Mouse (Mus musculus): ENCODE results near the gene Gipr.

Gipr gene

GRCm38 (mm10) chr7:19165656-19166423 lies at the start of gene Gipr:
Gene Gipr (minus strand): TSS chr7:19166127.
- DNase-seq (ENCODE audit: low spot score), result no peak

- DNase-seq (ENCODE audit: low spot score), result no peak
Observed at GRCm38 (mm10) chr7:19214940-19215339, 49.0 kb upstream of the Gipr start.

- DNase-seq (ENCODE audit: low spot score), result no peak
Observed at GRCm38 (mm10) chr7:19214369-19214768, 48.4 kb upstream of the Gipr start.

GRCm38 (mm10) chr7:19213385-19213784 lies 47.5 kb upstream of the Gipr start:
- no peak for DNase-seq (ENCODE audit: low spot score)

GRCm38 (mm10) chr7:19211996-19212755 lies 46.2 kb upstream of the Gipr start, which contains the start of gene Gpr4:
Gene Gpr4 (plus strand): TSS chr7:19212538.
- DNase-seq (ENCODE audit: low spot score), result no peak

- no peak for DNase-seq (ENCODE audit: low spot score)
Observed at GRCm38 (mm10) chr7:19211041-19211675, 45.2 kb upstream of the Gipr start.

DNA sequence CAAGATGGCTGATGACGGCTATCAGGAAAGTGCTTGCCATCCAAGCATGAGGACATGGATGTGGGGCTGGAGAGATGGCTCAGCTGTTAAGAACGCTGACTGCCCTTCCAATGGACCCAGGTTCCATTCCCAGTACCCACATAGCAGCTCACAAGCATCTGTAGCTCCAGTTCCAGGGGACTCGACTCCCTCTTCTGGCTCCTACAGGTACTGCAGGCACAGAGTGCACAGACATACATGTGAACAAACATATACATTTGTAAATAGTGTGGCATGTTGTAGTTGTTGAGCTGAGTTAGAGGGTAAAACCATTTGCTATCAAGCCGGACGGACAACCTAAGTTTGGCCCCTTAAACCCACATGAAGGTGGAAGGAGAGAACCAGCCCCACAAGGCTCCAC lies 44.1 kb upstream of the Gipr start:
- no peak for DNase-seq (ENCODE audit: low spot score)

DNA sequence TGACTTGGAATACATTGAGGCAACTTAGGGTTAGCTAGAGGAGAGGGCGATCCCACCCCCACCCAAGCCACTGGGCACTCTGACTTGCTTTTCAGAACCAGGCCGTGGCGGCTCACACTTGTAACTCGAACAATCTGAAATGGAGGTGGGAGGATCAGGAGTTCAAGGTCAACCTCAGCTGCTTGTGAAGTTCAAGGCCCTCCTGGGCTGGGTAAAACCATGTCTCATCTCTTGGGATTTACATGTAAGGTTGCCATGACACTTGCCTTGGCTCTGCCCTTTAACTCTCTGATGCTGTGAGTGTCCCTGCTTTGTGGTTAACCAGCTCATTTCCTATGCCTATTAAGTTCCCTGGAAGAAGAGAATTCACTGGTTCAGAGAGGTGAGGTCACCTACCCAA lies 43.6 kb upstream of the Gipr start:
- no peak for DNase-seq (ENCODE audit: low spot score)

DNA sequence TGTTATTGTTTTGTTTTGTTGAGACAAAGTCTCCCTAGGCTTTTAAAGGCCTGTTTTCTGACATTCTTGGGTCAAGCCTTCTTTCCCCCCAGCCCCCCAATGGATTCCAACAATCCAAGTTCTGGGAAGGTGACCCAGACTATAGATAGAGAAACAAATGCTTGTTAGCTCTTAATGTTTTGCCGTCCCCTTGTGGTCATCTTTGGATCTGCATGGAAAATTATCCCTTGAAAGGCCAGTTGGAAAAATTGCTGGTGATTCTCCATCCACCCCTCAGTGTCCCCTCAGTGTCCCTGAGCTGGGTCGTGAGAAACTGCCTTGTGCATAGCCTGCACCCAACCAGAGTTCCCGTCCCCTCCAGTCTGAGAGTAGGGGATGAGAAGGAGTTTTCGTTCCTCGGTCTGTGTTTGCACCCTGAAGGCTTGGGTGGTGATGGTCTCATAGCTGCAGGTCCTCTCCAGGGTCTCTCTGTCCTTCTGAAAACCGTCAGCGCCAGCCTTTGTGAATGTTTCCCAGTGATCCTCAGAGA lies 43.1 kb upstream of the Gipr start:
- peak; percentile 51 for DNase-seq (ENCODE audit: low spot score)

DNA sequence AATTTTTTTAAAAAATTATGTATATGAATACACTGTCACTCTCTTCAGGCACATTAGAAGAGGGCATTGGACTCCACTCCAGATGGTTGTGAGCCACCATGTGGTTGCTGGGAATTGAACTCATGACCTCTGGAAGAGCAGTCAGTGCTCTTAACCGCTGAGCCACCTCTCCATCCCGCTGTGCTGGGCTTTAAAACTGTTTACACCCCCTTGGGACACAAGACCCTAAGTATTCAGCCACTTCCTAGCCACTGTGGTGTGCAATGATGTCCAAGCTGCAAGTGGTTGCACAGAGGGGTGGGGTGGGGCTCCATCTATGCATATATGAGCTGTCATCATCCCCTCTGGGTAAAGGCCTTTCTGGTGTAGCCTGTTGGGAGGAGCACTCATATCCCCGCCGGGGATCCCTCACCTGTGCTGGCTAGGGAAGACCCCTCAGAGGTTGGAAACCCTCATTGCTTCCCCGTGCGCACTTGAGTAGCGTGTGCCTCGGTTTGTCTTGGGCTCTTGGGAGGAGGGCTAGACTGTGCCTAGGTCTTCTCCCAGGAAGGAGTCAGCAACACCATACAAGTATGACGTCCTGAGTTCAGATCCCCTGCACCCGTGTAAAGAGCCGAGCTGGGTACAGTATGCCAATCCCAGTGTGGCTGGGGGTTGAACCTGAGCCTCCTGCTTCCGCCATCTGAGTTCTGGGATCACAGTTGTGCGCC lies 42.4 kb upstream of the Gipr start:
- no peak for DNase-seq (ENCODE audit: low spot score)

DNA sequence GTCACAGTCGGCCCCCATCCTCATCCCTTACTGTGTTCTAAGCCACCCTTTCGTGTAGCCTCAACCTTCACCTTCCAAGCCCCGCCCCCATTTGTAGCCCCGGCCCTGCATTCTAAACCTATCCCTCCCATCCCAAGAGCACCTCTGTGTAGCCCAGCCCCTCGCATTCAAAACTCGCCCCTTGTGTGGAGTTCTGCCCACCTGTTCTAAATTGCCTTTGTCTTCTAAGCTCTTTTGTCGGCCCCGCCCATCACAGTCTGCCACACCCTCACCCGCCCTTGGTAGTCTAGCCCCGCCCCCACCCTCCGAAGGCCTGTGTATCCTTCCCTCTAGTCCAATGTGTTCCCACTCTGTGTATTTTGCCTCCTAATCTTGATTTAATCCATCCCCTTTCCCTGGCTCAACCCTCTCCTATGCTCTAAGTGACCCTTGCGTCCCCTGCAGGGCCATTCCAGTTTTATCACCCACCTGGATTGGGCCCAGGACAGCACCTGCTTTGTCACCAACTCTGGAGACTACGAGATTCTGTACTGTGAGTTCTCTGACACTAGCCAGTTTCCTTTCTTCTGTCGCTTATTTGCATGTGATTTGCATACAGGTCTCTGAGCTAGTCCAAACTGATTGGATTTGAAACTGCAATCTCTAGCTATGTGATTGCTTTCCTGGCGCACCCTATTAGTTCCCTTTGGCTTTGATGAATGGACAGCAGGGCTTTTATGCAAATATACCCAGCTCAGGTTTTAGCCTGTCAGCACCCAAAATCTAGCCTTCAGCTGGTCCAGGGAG lies 36.3 kb upstream of the Gipr start:
- DNase-seq (ENCODE audit: low spot score), result no peak

DNA sequence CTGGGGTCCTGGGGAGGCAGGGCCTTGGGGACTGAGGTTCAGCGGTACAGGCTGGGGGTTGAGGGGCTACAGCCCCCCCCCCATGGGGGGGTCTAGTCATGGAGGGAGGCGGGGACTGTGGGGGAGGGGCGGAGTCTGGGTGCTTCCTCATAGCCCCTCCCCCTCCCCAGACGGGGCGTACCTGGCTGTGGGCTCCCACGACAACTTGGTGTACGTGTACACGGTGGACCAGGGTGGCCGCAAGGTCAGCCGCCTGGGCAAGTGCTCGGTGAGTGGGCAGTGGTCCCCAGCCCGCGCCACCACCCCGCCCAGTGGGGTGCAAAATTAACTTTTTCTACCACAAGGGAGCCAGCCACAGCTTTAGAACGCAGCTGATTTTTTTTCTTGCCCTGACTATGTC lies 35.7 kb upstream of the Gipr start:
- no peak for DNase-seq (ENCODE audit: low spot score)

DNA sequence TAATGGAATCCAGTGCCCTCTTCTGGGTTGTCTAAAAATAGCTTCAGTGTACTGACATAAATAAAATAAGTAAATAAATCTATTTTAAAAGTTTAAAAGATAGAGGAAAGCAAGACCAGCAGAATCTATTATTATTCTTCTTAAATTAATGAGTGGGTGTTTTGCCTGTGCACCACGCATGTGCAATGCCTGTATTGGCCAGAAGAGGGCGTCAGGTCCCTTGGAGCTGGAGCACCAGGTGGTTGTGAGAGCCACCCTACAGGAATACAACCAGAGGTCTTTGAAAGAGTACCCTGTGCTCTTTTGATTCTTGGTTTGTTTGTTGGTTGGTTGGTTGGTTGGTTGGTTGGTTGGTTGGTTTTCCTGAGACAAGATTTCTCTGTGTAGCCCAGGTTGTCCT lies 32.1 kb upstream of the Gipr start:
- no peak for DNase-seq (ENCODE audit: low spot score)

- DNase-seq (ENCODE audit: low spot score), result peak; percentile 46
Observed at GRCm38 (mm10) chr7:19196676-19197075, 30.7 kb upstream of the Gipr start.

DNA sequence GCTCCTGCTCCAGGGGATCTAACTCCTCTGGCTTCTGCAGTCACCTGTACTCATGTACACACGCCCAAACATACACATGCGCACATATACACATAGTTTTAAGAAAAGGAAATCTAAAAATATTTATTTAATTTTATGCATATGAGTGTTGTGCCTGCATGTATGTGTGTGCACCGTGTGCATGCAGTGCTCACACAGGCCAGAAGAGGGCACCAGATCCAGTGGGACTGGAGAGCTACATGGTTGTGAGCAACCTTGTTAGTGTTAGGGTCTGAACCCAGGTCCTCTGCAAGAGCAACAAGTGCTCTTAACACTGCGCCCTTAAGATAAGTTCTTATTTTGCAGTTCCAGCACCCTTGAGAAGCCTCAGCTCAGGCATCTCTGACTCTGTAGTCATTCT lies 28.7 kb upstream of the Gipr start:
- no peak for DNase-seq (ENCODE audit: low spot score)

DNA sequence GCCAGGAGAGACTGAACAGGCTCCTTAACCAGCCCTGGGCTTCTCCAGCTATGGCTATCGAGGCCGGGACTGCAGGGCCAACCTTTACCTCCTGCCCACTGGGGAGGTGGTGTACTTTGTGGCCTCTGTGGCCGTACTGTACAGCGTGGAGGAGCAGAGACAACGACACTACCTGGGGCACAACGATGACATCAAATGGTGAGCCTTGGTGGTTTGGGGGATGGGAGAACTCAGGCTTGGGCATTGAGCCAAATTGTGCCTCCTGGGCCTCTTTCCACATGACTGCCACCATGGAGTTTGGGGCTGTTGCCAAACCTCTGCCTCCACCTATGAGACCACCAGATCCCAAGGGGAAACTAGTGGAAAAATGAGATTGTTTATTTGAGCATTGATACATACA lies 18.8 kb upstream of the Gipr start:
- no peak for DNase-seq (ENCODE audit: low spot score)

DNA sequence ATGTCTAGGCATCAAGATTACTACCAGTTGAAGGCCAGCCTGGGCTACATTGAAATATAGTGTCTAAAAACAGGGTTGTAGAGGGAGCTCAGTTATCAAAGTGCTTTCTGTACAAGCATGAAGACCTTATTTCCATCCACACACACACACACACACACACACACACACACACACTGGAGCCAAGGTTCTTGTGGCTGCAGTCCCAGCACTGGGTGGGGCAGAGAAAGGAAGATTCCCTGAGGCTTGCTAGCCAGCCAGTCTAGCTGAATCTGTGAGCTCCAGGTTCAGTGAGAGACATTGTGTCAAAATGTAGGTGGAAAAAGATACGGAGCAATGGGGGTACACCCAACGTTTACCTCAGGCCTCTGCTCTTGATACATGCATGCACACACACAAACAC lies 18.3 kb upstream of the Gipr start:
- no peak for DNase-seq (ENCODE audit: low spot score)

DNA sequence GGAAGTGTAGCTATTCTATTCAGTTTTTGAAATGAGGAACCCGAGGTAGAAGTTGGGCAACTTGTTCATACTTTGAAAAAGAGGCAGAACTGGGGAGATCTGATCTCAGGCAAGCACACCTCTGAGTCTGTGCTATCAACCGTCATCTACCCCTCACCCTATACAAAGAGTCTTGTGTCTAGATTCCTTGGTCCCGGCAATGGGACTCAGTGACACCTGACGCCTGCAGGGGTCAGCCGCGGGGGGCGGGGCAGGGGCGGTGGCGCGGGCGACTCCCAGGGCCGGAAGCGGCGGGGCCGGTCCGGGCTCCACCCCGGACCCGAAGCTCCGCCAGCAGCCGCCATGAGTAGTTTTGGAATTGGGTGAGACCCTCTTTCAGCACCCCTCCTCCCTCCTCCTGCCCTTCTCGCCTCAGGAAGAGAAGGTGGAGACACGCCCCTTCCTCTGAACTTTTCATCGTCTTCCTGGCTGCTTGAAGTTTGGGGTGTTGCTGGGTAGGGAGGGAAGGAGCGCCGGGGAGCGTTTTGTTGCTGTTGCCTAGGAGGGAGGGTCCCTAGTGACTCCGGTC lies 15.0 kb upstream of the Gipr start:
- DNase-seq (ENCODE audit: low spot score), result no peak

DNA sequence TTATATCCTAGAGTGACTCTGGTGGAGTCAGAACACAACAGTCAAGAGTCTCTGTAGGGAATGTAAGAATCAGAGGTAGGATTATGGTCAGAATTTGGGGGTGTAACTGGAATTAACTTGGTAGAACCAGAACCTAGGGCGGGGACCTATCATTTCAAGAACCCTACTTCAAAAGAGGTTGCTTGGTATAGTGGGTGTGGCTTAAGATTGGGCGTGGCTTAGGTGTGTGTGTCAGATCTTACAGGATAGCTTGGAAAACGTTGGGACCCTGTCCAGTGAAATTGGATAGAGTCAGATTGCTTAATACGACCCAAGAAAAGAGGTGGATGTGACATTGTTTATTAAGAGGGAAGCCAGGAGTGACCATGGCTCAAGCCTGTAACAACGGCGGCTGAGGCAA lies 14.0 kb upstream of the Gipr start:
- DNase-seq (ENCODE audit: low spot score), result no peak

DNA sequence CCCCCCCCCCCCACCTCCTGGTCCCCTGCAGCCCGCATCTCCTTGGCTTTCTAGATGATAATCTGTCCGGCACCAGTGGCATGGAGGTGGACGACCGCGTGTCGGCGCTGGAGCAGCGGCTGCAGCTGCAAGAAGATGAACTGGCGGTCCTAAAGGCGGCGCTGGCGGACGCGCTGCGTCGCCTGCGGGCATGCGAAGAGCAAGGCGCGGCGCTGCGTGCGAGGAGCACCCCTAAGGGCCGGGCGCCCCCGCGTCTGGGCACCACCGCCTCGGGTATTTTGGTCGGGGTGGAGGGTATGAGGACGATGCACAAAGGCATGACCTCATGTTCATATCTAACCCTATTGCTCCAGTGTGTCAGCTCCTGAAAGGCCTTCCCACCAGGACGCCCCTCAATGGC lies 13.2 kb upstream of the Gipr start:
- DNase-seq (ENCODE audit: low spot score), result no peak

Data from ovary, postnatal 14 days (tissue).